Mouse (Mus musculus) CH12.LX (cell line): Measurements from ENCODE around the gene Nomo1. TPM values are rescaled to one million over a fixed set of nuclear protein-coding genes. Genes with fewer than 3 reads are reported as not detected.

Experiments used
- DNase-seq: peaks from one replicate; pipeline ENCODE4 v3.0.0-alpha.2; 2013; ENCODE audit errors: extremely low read depth
- H3K27ac ChIP-seq: 2 replicates; pipeline ENCODE4 v1.5.1; 2012; ENCODE audit warnings: low read depth, mild to moderate bottlenecking, control low read depth, moderate library complexity; ENCODE audit not compliant: insufficient read depth
- H3K27me3 ChIP-seq: replicated peaks from 2 replicates; pipeline ENCODE3; 2012; ENCODE audit warnings: inconsistent platforms
- H3K36me3 ChIP-seq, 2 experiments: replicated peaks in 1 of 2; 2 replicates each; pipeline versions ENCODE3 to v1.6.1; 2012; ENCODE audit warnings: inconsistent platforms in 1 of 2, low read length in 1 of 2, mild to moderate bottlenecking in 1 of 2, mixed read lengths in 1 of 2, moderate library complexity in 1 of 2; ENCODE audit not compliant: control insufficient read depth in 1 of 2, insufficient read depth in 1 of 2
- H3K4me1 ChIP-seq, 2 experiments: 2 replicates each; pipeline ENCODE4 v1.6.1; 2012; ENCODE audit warnings: inconsistent platforms in 1 of 2, moderate library complexity in 1 of 2; ENCODE audit not compliant: insufficient read depth in 2 of 2, control insufficient read depth in 1 of 2
- H3K4me2 ChIP-seq: 2 replicates; pipeline ENCODE4 v1.6.1; 2012; ENCODE audit warnings: low read depth, mild to moderate bottlenecking, control low read depth; ENCODE audit not compliant: poor library complexity, insufficient read depth, severe bottlenecking
- H3K4me3 ChIP-seq, 3 experiments: fragments of 150-350 bp in 1 of 3; sonication (generic) in 1 of 3; replicated peaks in 1 of 3; 2 replicates each; pipeline versions ENCODE3 to v1.5.1; 2011 to 2012; ENCODE audit warnings: low read depth in 2 of 3, low read length in 2 of 3, mild to moderate bottlenecking in 2 of 3, moderate library complexity in 2 of 3, control low read depth in 1 of 3, improper control_type of control experiment in 1 of 3, inconsistent platforms in 1 of 3, mixed read lengths in 1 of 3; ENCODE audit not compliant: poor library complexity in 1 of 3
- H3K79me2 ChIP-seq: replicated peaks from 2 replicates; pipeline ENCODE4 v1.6.1; 2012; ENCODE audit warnings: mild to moderate bottlenecking, moderate library complexity; ENCODE audit not compliant: control insufficient read depth, poor library complexity, insufficient read depth, severe bottlenecking; ENCODE audit errors: extremely low read depth
- H3K9ac ChIP-seq: 2 replicates; pipeline ENCODE4 v1.6.1; 2012; ENCODE audit warnings: low read depth, mild to moderate bottlenecking, control low read depth, moderate library complexity; ENCODE audit not compliant: insufficient read depth
- H3K9me3 ChIP-seq: replicated peaks from 2 replicates; pipeline ENCODE3; 2012; ENCODE audit warnings: low read length, inconsistent platforms, mixed read lengths
- BHLHE40 ChIP-seq: IDR thresholded peaks from 2 replicates; pipeline ENCODE4 v1.6.1; 2011; ENCODE audit warnings: mild to moderate bottlenecking, low read depth, low read length, improper control_type of control experiment
- CHD1 ChIP-seq: IDR thresholded peaks from 2 replicates; pipeline ENCODE4 v1.6.1; 2012; ENCODE audit warnings: low read depth, low read length, improper control_type of control experiment, inconsistent platforms
- ELF1 ChIP-seq: IDR thresholded peaks from 2 replicates; pipeline ENCODE4 v1.6.1; 2014; ENCODE audit warnings: low read depth, mild to moderate bottlenecking, inconsistent platforms, low read length, improper control_type of control experiment
- EP300 ChIP-seq: IDR thresholded peaks from 2 replicates; pipeline ENCODE4 v1.6.1; 2011; ENCODE audit warnings: low read length, improper control_type of control experiment
- GABPA ChIP-seq: IDR thresholded peaks from 2 replicates; pipeline ENCODE4 v1.6.1; 2012; ENCODE audit warnings: low read depth, low read length, improper control_type of control experiment, inconsistent platforms; ENCODE audit not compliant: insufficient replicate concordance
- JUN ChIP-seq: IDR thresholded peaks from 2 replicates; pipeline ENCODE4 v1.6.1; 2011; ENCODE audit warnings: low read depth, mild to moderate bottlenecking, low read length, improper control_type of control experiment, moderate library complexity; ENCODE audit not compliant: insufficient read depth
- KAT2A ChIP-seq: IDR thresholded peaks from 2 replicates; pipeline ENCODE4 v1.6.1; 2012; ENCODE audit warnings: low read length, improper control_type of control experiment, inconsistent platforms; ENCODE audit not compliant: insufficient replicate concordance
- MAZ ChIP-seq: IDR thresholded peaks from 2 replicates; pipeline ENCODE4 v1.6.1; 2012; ENCODE audit warnings: low read depth, mild to moderate bottlenecking, inconsistent platforms, low read length, improper control_type of control experiment, moderate library complexity
- MXI1 ChIP-seq: IDR thresholded peaks from 2 replicates; pipeline ENCODE4 v1.6.1; 2011; ENCODE audit warnings: mild to moderate bottlenecking, low read depth, low read length, improper control_type of control experiment
- MYC ChIP-seq: IDR thresholded peaks from 2 replicates; pipeline ENCODE4 v1.6.1; 2011; ENCODE audit warnings: low read depth, mild to moderate bottlenecking, improper control_type of control experiment, low read length
- NELFE ChIP-seq: IDR thresholded peaks from 2 replicates; pipeline ENCODE4 v1.6.1; 2011; ENCODE audit warnings: low read depth, low read length, improper control_type of control experiment
- NRF1 ChIP-seq: IDR thresholded peaks from 2 replicates; pipeline ENCODE4 v1.6.1; 2014; ENCODE audit warnings: low read depth, mild to moderate bottlenecking, inconsistent platforms, low read length, improper control_type of control experiment, moderate library complexity
- POLR2A ChIP-seq: IDR thresholded peaks from 2 replicates; pipeline ENCODE4 v1.6.1; 2011; ENCODE audit warnings: low read depth, mild to moderate bottlenecking, improper control_type of control experiment, low read length
- POLR2AphosphoS2 ChIP-seq: IDR thresholded peaks from 2 replicates; pipeline ENCODE4 v1.6.1; 2011; ENCODE audit warnings: low read depth, low read length, improper control_type of control experiment
- RAD21 ChIP-seq: IDR thresholded peaks from 2 replicates; pipeline ENCODE4 v1.6.1; 2011; ENCODE audit warnings: low read depth, mild to moderate bottlenecking, low read length, improper control_type of control experiment, moderate library complexity
- SIN3A ChIP-seq: IDR thresholded peaks from 2 replicates; pipeline ENCODE4 v1.6.1; 2012; ENCODE audit warnings: low read length, improper control_type of control experiment, inconsistent platforms
- TBP ChIP-seq: conservative IDR thresholded peaks from 2 replicates; pipeline ENCODE4 v1.6.1; 2011; ENCODE audit warnings: low read depth, low read length, improper control_type of control experiment
- TCF12 ChIP-seq: IDR thresholded peaks from 2 replicates; pipeline ENCODE4 v1.6.1; 2014; ENCODE audit warnings: low read depth, mild to moderate bottlenecking, inconsistent platforms, low read length, improper control_type of control experiment
- USF2 ChIP-seq: conservative IDR thresholded peaks from 2 replicates; pipeline ENCODE4 v1.6.1; 2011; ENCODE audit warnings: low read depth, low read length, improper control_type of control experiment
- ZC3H11A ChIP-seq: IDR thresholded peaks from 2 replicates; pipeline ENCODE4 v1.6.1; 2012; ENCODE audit warnings: low read depth, mild to moderate bottlenecking, inconsistent platforms, low read length, improper control_type of control experiment
- ZKSCAN1 ChIP-seq: IDR thresholded peaks from 2 replicates; pipeline ENCODE4 v1.6.1; 2012; ENCODE audit warnings: low read depth, inconsistent platforms, low read length, improper control_type of control experiment, borderline replicate concordance
- ZMIZ1 ChIP-seq: IDR thresholded peaks from 2 replicates; pipeline ENCODE4 v1.6.1; 2012; ENCODE audit warnings: low read depth, mild to moderate bottlenecking, inconsistent platforms, low read length, improper control_type of control experiment
- ZNF384 ChIP-seq: IDR thresholded peaks from 2 replicates; pipeline ENCODE4 v1.6.1; 2012; ENCODE audit warnings: low read depth, low read length, improper control_type of control experiment, inconsistent platforms
- dilution Hi-C: fragments of 300-500 bp; cut with MboI; formaldehyde crosslinking; loops from 2 replicates; pipeline ENCODE4 v1.14.3; 2020; ENCODE audit warnings: low sequenced_read_pairs; ENCODE audit not compliant: extremely low pct_unique_long_range_greater_than_20kb, extremely low pct_ligation_motif_present
- in situ Hi-C: fragments of 300-500 bp; cut with MboI; formaldehyde crosslinking; loops from 3 replicates; pipeline ENCODE4 v1.14.3; 2019; ENCODE audit warnings: low sequenced_read_pairs, low pct_ligation_motif_present, low pct_unique_long_range_greater_than_20kb, mixed read lengths
- polyA plus RNA-seq: library from polyadenylated mRNA; unstranded; fragments of >175 nt; gene quantifications from 2 replicates; pipeline ENCODE4 v1.2.1, GENCODE M21; 2012; ENCODE audit warnings: low read depth; ENCODE audit not compliant: insufficient read length
- total RNA-seq, 2 experiments: library from RNA; depleted of rRNA; stranded (reverse); fragments of 300-350 nt in 1 of 2; fragments of >200 nt in 1 of 2; gene quantifications; 2 replicates each; pipeline ENCODE4 v1.2.3; 2012 to 2014

Nomo1 gene
- total and polyA plus RNA-seq, 3 experiments, result 41.9 to 103 (median 89.6) TPM

DNA sequence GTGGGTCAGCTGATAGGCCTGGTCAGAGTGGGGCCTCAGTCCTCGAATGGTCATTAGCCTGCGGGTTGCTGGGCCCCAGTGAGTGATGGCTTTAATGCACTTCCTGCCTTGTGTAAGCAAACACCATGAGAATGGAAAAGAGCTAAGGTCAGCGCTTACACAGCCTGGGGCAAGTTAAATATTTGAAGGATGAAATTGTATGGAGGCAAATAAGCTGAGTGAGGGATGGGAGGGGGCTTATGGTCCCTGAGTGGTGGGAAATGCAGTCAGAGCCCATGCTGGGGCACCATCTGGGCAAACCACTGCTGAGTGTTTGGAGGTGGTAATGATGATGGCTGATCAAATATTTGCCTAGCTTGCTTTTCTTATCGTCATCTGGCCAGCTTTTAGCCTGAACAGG lies 89.5 kb downstream of the Nomo1 start:
- H3K27me3 ChIP-seq, result peaks cover 93% of the 10 kb centered on the region
- dilution Hi-C loops (no loop called here), in situ Hi-C loops (no loop called here)
- TF ChIP-seq EP300, result no peak
- no peak for TF ChIP-seq GABPA
- TF ChIP-seq RAD21, result no peak
- no peak for TF ChIP-seq POLR2A
- no peak for TF ChIP-seq KAT2A
- TF ChIP-seq JUN, result no peak
- TF ChIP-seq, all 38 proteins: peak for 0
- no peak for DNase-seq
- Histone ChIP-seq H3K79me2 (no peaks in the 10 kb centered on the region), H3K4me2 (no peak overlapping the region), H3K27ac (no peak overlapping the region), H3K4me3 (no peak overlapping the region), H3K9ac (no peak overlapping the region), H3K4me1 (peaks cover 0 to 6% of the 10 kb centered on the region in 2 experiments; a peak in 1 of 4 replicates), H3K36me3 (no peaks in the 10 kb centered on the region), H3K9me3 (peaks cover 8% of the 10 kb centered on the region)

DNA sequence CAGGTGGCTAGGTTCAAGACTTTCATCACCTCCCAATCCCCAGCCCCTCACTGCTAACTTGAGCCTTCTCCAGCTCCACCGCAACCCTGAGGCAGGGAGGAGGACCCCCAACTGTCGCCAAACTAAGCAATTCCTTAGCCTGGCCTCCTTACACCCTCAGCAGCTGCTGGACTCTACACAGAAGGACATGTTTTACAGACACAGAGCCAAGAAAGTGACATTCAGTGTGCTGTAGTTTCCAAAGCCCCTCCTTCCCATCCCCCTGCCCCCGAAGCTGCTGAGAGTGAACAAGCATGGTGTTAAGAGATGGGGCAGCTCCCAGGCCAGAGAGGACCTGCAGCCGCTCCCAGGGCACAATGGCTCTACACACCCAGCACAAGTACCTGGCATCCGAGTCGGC lies 91.0 kb downstream of the Nomo1 start:
- peaks cover 89% of the 10 kb centered on the region for H3K27me3 ChIP-seq
- in situ Hi-C loops (no loop called here), dilution Hi-C loops (no loop called here)
- H3K9ac ChIP-seq, result no peak overlapping the region
- no peaks in the 10 kb centered on the region for H3K79me2 ChIP-seq
- H3K4me1 ChIP-seq, result no peaks in the 10 kb centered on the region
- peaks cover 8% of the 10 kb centered on the region for H3K9me3 ChIP-seq
- H3K36me3 ChIP-seq, result no peaks in the 10 kb centered on the region
- no peak overlapping the region for H3K4me3 ChIP-seq
- no peak for TF ChIP-seq ELF1
- no peak for TF ChIP-seq MAZ
- no peak for TF ChIP-seq ZMIZ1
- TF ChIP-seq NRF1, result no peak
- TF ChIP-seq RAD21, result no peak
- no peak for TF ChIP-seq USF2
- H3K27ac ChIP-seq, result no peak overlapping the region
- DNase-seq, result no peak
- H3K4me2 ChIP-seq, result no peak overlapping the region

DNA sequence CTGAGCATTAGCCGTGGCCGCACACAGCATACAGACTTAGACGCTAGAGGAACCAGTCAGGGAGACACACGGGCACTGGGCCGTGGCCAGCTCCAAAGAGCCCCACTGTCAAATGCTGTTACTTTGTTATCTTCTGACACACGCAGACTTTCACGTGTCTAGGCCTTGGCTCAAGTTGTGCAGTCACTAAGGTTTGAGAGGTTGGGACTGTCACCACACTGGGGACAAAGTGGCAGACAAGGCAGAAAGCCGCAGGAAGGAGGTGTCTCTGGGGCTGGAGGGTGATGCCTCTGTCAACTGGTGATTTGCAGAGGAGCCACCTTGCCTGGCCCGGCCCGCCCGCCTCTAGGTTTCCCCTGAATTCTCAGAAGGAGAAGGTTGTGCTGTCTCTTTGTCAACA lies 91.8 kb downstream of the Nomo1 start:
- H3K79me2 ChIP-seq, result no peaks in the 10 kb centered on the region
- H3K4me1 ChIP-seq, result no peaks in the 10 kb centered on the region
- no peak overlapping the region for H3K27ac ChIP-seq
- TF ChIP-seq RAD21 (no peak), TBP (no peak), ZKSCAN1 (no peak), MXI1 (no peak), POLR2AphosphoS2 (no peak), ZNF384 (no peak), BHLHE40 (no peak), TCF12 (no peak), USF2 (no peak), NELFE (no peak), CHD1 (no peak), ZMIZ1 (no peak), MYC (no peak), KAT2A (no peak), SIN3A (no peak), ZC3H11A (no peak), ELF1 (no peak)
- H3K9ac ChIP-seq, result no peak overlapping the region
- in situ Hi-C loops, result no loop called here
- DNase-seq, result no peak
- H3K4me2 ChIP-seq, result no peak overlapping the region
- H3K36me3 ChIP-seq, result no peaks in the 10 kb centered on the region
- H3K4me3 ChIP-seq, result no peak overlapping the region
- peaks cover 8% of the 10 kb centered on the region for H3K9me3 ChIP-seq
- dilution Hi-C loops, result no loop called here
- H3K27me3 ChIP-seq, result peaks cover 88% of the 10 kb centered on the region
